Mouse (Mus musculus) hindbrain, embryonic 12.5 days (tissue): ENCODE data around the gene Prpf3. TPM values are rescaled to one million over a fixed set of nuclear protein-coding genes. Genes with fewer than 3 reads are reported as not detected.
A peak's percentile ranks its signal among the peaks of the same experiment; 100 is the strongest.

Source experiments
- ATAC-seq: fragments of 200-750 bp; cut with Nextera tagmentation; 2 replicates; pipeline ENCODE4 v1.8.0; 2017; ENCODE audit warnings: moderate TSS enrichment; ENCODE audit not compliant: low FRiP score
- H3K27ac ChIP-seq: fragments of 300-500 bp; sonication (generic); 2 replicates; pipeline ENCODE4 v1.5.1; 2016; ENCODE audit warnings: mild to moderate bottlenecking
- H3K27me3 ChIP-seq: fragments of 300-500 bp; sonication (generic); 2 replicates; pipeline ENCODE4 v1.6.1; 2016; ENCODE audit warnings: mild to moderate bottlenecking
- H3K36me3 ChIP-seq: fragments of 300-500 bp; sonication (generic); 2 replicates; pipeline ENCODE4 v1.6.1; 2016; ENCODE audit warnings: mild to moderate bottlenecking
- H3K4me1 ChIP-seq: fragments of 300-500 bp; sonication (generic); 2 replicates; pipeline ENCODE4 v1.6.1; 2016
- H3K4me2 ChIP-seq: fragments of 300-500 bp; sonication (generic); replicated peaks from 2 replicates; pipeline ENCODE4 v1.6.1; 2016; ENCODE audit warnings: mild to moderate bottlenecking
- H3K4me3 ChIP-seq: fragments of 300-500 bp; sonication (generic); 2 replicates; pipeline ENCODE4 v1.5.1; 2016; ENCODE audit warnings: mild to moderate bottlenecking
- H3K9ac ChIP-seq: fragments of 300-500 bp; sonication (generic); 2 replicates; pipeline ENCODE4 v1.6.1; 2016; ENCODE audit warnings: mild to moderate bottlenecking, moderate library complexity
- H3K9me3 ChIP-seq: fragments of 300-500 bp; sonication (generic); replicated peaks from 2 replicates; pipeline ENCODE4 v1.6.1; 2016; ENCODE audit warnings: mild to moderate bottlenecking
- WGBS: fragments of 180-500 bp; shearing (Covaris S2); methylation state at CpG from one replicate; pipeline ENCODE4 v1.1.7; 2016; 5-methylcytosine and 5-hydroxymethylcytosine counted together
- polyA plus RNA-seq: library from polyadenylated mRNA; unstranded; fragments of >200 nt; fragmentation: Nextera tagmentation; extraction: Ambion mirVana; gene quantifications from 2 replicates; pipeline ENCODE4 v1.2.1, GENCODE M21; 2016

Prpf3 gene
- polyA plus RNA-seq, 1 experiment from 2014 or later, result 56.9 TPM

GRCm38 (mm10) chr3:95893126-95893525 lies 37.4 kb upstream of the Prpf3 start:
- 33% methylated on average over 7 of the region's 7 CpGs for WGBS
- Histone ChIP-seq H3K9ac (peak overlapping the region; percentile 48), H3K4me2 (peak overlapping the region; percentile 57), H3K36me3 (peaks cover 3% of the 10 kb centered on the region), H3K4me1 (peaks cover 28% of the 10 kb centered on the region), H3K27ac (peak overlapping the region; percentile 57), H3K9me3 (no peaks in the 10 kb centered on the region), H3K27me3 (peaks cover 5% of the 10 kb centered on the region; the same call in 1 of the 2 replicates), H3K4me3 (peak overlapping the region; percentile 70)
- peak; percentile 7; the same call in 1 of the 2 replicates for ATAC-seq

- H3K4me3 ChIP-seq, result 0 out of 2 replicates have a peak overlapping the region, but pooled peaks have one; percentile 3
- H3K27me3 ChIP-seq, result peaks cover 5% of the 10 kb centered on the region; the same call in 1 of the 2 replicates
- H3K9me3 ChIP-seq, result no peaks in the 10 kb centered on the region
- peak overlapping the region; percentile 57 for H3K4me2 ChIP-seq
- peak overlapping the region; percentile 18; the same call in 1 of the 2 replicates for H3K27ac ChIP-seq
- no peaks in the 10 kb centered on the region; the same call in 1 of the 2 replicates for H3K36me3 ChIP-seq
- no peak for ATAC-seq
- peak overlapping the region; percentile 35; the same call in 1 of the 2 replicates for H3K9ac ChIP-seq
- WGBS, result 33% methylated on average over 11 of the region's 11 CpGs
- H3K4me1 ChIP-seq, result peaks cover 28% of the 10 kb centered on the region
Observed at GRCm38 (mm10) chr3:95892066-95893052, 36.7 kb upstream of the Prpf3 start.

DNA sequence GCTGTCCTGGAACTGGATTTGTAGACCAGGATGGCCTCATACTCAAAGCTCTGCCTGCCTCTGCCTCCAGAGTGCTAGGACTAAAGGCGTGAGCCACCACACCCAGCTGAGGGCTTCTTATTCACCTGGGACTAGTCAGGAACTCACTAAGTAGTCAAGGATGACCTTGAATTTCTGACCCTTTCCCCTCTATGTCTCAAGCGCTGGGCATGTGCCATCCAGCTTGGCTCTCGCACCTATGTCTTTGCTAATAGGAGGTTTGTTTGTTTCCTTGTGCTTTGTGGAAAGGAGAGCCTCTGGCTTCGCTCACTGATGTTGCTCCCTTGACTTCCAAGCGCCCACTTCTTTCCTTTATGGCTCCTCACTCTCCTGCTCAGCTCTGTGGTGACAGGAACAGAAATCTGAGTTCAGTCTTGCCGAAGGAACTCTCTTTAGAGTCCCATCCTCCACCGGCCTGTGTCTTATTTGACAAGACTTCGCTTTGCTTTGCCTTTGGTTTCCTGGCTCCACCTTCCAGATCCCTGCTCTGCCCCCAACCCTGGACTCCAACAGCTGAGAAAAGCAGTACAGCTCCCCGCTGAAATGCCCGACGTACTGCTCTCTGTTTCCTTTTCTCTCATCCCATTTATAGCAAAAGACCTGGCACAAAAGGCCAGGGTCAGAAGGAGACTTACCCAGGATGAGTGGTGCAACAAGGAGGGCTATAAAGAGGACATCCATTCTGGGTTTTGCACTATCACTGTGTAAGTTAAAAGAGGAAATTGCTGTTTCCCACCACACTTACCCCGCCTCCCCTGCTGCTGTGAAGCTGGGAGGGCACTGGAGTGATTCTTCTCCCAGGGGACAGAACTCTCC lies 35.8 kb upstream of the Prpf3 start, which contains the start of gene BC028528:
Gene BC028528, minus strand, starts transcription at position 795 of the 855 bp plus-strand sequence.
- no peak for ATAC-seq
- 0 out of 2 replicates have a peak within 1 kb of the TSS, but pooled peaks have one; percentile 3 for H3K4me3 ChIP-seq
- H3K9ac ChIP-seq, result peak within 1 kb of the TSS; percentile 35; the same call in 1 of the 2 replicates
- H3K4me1 ChIP-seq, result peaks cover 28% of the 10 kb centered on the region
- peaks cover 5% of the 10 kb centered on the region; the same call in 1 of the 2 replicates for H3K27me3 ChIP-seq
- H3K9me3 ChIP-seq, result no peaks in the 10 kb centered on the region
- WGBS, result 25% methylated on average over 12 of the region's 12 CpGs
- H3K27ac ChIP-seq, result peak within 1 kb of the TSS; percentile 19; the same call in 1 of the 2 replicates
- peak within 1 kb of the TSS; percentile 57 for H3K4me2 ChIP-seq
- H3K36me3 ChIP-seq, result no peaks in the 10 kb centered on the region; the same call in 1 of the 2 replicates

DNA sequence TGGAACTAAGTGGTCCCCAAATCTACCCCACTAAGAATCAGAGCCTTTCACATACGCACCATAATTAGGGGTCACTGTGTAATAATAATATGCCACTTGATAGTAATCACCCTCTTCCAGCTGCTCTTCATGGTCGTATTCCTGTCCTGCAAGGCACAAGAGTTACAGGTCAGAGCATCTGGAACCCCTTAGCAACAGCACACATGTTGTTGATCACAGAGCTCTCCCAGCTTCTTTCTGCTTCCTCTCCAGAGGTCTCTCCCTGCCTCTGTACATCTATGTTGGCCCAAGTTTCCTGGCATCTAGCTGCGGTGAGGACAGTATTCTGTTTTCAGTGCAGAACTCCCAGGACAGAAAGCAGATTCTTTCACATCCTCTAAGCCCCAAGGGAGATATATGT lies 34.0 kb upstream of the Prpf3 start:
- H3K27ac ChIP-seq, result no peak overlapping the region
- H3K36me3 ChIP-seq, result no peaks in the 10 kb centered on the region
- ATAC-seq, result no peak
- WGBS, result 69% methylated on average over 3 of the region's 3 CpGs
- H3K9me3 ChIP-seq, result no peaks in the 10 kb centered on the region
- H3K4me1 ChIP-seq, result peaks cover 19% of the 10 kb centered on the region
- H3K9ac ChIP-seq, result no peak overlapping the region
- H3K27me3 ChIP-seq, result peaks cover 5% of the 10 kb centered on the region; the same call in 1 of the 2 replicates
- no peak overlapping the region for H3K4me3 ChIP-seq
- H3K4me2 ChIP-seq, result no peak overlapping the region

DNA sequence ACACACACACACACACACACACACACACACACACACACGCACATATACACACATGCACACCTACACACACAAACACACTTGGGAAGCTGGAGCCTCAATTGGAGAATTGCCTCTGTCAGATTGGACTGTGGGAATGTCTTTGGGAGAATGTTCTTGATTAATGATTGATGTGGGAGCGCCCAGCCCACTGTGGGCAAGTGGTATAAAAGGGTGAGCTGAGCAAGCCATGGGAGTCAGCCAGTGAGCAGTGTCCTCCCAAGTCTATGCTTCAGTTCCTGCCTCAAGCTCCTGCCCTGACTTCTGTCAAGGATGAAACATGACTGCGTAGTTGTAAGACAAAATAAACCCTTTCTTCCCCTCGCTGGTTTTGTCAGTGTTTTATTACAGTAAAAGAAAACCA lies 31.9 kb upstream of the Prpf3 start:
- H3K9me3 ChIP-seq, result no peaks in the 10 kb centered on the region
- 82% methylated on average over 4 of the region's 4 CpGs for WGBS
- peaks cover 17% of the 10 kb centered on the region for H3K4me1 ChIP-seq
- no peak overlapping the region for H3K9ac ChIP-seq
- H3K4me3 ChIP-seq, result no peak overlapping the region
- ATAC-seq, result no peak
- peaks cover 5% of the 10 kb centered on the region; the same call in 1 of the 2 replicates for H3K27me3 ChIP-seq
- H3K27ac ChIP-seq, result no peak overlapping the region
- H3K36me3 ChIP-seq, result no peaks in the 10 kb centered on the region
- no peak overlapping the region for H3K4me2 ChIP-seq

DNA sequence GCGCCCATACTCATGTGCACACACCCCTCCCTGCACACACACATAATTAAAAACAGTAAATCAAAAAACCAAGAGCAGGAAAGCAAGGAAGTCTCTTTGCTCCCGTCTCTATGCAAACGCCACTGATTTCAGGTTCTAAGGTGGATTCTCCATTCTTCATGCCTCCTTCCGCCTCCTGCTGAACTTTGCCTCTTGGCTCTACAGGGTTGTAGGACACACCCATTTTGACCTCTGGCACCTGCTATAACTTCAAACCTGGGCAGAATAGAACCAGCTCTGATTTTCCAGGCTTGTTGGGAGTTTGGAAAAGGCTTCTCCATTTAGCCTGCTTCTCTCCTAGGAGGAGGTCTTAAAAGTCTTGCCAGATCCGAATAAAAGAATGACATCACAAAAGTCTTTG lies 28.7 kb upstream of the Prpf3 start:
- Histone ChIP-seq H3K27me3 (no peaks in the 10 kb centered on the region), H3K9ac (no peak overlapping the region), H3K4me3 (no peak overlapping the region), H3K4me2 (no peak overlapping the region), H3K9me3 (no peaks in the 10 kb centered on the region), H3K36me3 (no peaks in the 10 kb centered on the region), H3K4me1 (peaks cover 14% of the 10 kb centered on the region), H3K27ac (no peak overlapping the region)
- ATAC-seq, result no peak
- WGBS, result 86% methylated on average over 5 of the region's 5 CpGs

DNA sequence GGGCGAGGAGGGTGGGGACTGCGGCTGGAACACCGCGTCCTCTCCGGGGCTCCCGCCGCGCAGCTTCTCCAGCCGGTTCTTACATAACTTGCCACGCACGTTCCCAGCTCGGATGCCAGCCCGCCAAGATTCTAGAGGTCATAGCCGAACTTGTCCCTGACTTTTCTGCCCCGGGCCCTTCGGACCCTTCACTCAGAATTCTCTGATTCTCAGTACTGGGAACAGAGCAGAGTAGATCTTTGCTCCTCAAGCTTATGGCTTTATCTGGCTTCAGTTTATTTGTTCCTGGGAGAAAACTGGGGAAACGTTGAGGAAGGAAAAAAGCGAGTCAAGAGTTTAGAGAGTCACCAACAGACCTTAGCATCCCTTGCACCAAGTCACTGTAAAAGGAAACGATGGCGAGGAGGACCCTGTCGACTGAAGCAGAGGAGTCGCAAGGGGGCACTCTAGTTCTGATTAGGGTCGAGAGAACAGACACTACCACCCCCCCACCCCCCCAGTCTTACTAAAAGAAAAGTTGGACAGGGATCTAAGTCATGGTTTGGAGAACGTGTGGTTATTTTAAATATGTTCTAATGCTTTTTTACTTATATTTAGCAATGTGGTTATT lies 27.2 kb upstream of the Prpf3 start:
- Histone ChIP-seq H3K27ac (no peak overlapping the region), H3K27me3 (no peaks in the 10 kb centered on the region), H3K4me3 (peak overlapping the region; percentile 57), H3K4me2 (peak overlapping the region; percentile 95), H3K9me3 (no peaks in the 10 kb centered on the region), H3K4me1 (peaks cover 14% of the 10 kb centered on the region), H3K9ac (peak overlapping the region; percentile 44; the same call in 1 of the 2 replicates), H3K36me3 (no peaks in the 10 kb centered on the region)
- WGBS, result 3% methylated on average over 24 of the region's 24 CpGs
- ATAC-seq, result no peak

- WGBS, result under 1% methylated on average over 66 of the region's 66 CpGs
- Histone ChIP-seq H3K4me2 (peak within 1 kb of the TSS; percentile 95), H3K4me3 (peak within 1 kb of the TSS; percentile 57), H3K36me3 (no peaks in the 10 kb centered on the region), H3K9me3 (no peaks in the 10 kb centered on the region), H3K27me3 (no peaks in the 10 kb centered on the region), H3K9ac (peak within 1 kb of the TSS; percentile 48), H3K4me1 (peaks cover 14% of the 10 kb centered on the region), H3K27ac (no peak within 1 kb of the TSS)
- ATAC-seq, result peak; percentile 99
Observed at GRCm38 (mm10) chr3:95881979-95882815, 26.5 kb upstream of the Prpf3 start, which contains the start of gene Ciart. TSS of gene Ciart (minus strand) at chr3:95882251.

DNA sequence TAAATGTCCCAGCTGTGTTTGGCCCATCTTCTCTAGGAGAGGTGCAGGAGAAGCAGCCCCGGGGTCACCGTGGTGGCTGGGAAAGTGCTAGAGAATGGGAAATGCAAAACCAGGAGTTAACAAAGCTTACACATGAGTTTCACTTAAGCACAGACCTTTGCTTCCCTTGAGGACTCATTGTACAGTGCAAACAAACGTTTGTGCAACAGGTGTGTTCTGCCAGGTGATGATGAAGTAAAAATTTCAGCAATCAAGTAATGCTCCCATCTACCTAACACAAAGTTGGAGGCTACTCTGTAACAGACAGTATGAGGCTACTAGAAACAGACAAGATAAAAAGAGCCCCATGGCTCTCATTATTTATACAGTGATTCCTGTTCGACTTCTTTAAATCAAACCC lies 23.4 kb upstream of the Prpf3 start:
- WGBS, result 91% methylated on average over 4 of the region's 4 CpGs
- H3K27ac ChIP-seq, result no peak overlapping the region
- H3K4me3 ChIP-seq, result no peak overlapping the region
- no peak overlapping the region for H3K4me2 ChIP-seq
- H3K36me3 ChIP-seq, result no peaks in the 10 kb centered on the region
- peaks cover 14% of the 10 kb centered on the region for H3K4me1 ChIP-seq
- no peaks in the 10 kb centered on the region for H3K9me3 ChIP-seq
- no peak overlapping the region for H3K9ac ChIP-seq
- no peaks in the 10 kb centered on the region for H3K27me3 ChIP-seq
- no peak for ATAC-seq

DNA sequence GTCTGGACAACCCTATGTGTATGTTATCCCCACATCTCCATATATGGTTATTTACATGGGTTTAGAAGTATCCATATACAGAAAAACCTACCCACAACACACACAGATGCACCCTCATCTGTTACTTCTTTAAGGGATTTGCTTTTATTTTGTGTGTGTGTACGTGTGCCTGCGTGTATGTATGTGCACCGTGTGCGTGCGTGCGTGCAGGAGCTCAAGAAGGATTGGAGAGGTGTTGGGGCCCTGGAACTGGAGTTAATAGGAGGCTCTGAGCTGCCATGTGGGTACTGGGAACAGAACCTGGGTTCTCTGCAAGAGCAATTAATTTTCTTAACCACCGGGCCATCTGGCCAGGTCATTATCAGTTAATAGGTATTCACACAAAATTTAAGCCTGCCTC lies 16.4 kb upstream of the Prpf3 start:
- peak overlapping the region; percentile 75 for H3K4me2 ChIP-seq
- peak overlapping the region; percentile 76; the same call in 1 of the 2 replicates for H3K9ac ChIP-seq
- H3K9me3 ChIP-seq, result no peaks in the 10 kb centered on the region
- H3K4me1 ChIP-seq, result peaks cover 17% of the 10 kb centered on the region
- no peak for ATAC-seq
- peaks cover 16% of the 10 kb centered on the region for H3K36me3 ChIP-seq
- 79% methylated on average over 7 of the region's 7 CpGs for WGBS
- H3K4me3 ChIP-seq, result peak overlapping the region; percentile 56
- no peak overlapping the region for H3K27ac ChIP-seq
- H3K27me3 ChIP-seq, result no peaks in the 10 kb centered on the region
